Mouse (Mus musculus) stomach, embryonic 15.5 days (tissue): ENCODE data around the gene Scamp2. TPM values are rescaled to one million over a fixed set of nuclear protein-coding genes. Genes with fewer than 3 reads are reported as not detected.

ENCODE experiments used
- ATAC-seq: fragments of 200-750 bp; cut with Nextera tagmentation; 2 replicates; pipeline ENCODE4 v1.8.0; 2017; ENCODE audit warnings: low read depth, moderate number of reproducible peaks, moderate TSS enrichment; ENCODE audit not compliant: insufficient read depth, low FRiP score
- H3K27ac ChIP-seq: fragments of 300-500 bp; sonication (generic); 2 replicates; pipeline ENCODE4 v1.5.1; 2015; ENCODE audit warnings: mild to moderate bottlenecking, inconsistent platforms
- H3K27me3 ChIP-seq: fragments of 300-500 bp; sonication (generic); replicated peaks from 2 replicates; pipeline ENCODE4 v1.6.1; 2015; ENCODE audit warnings: inconsistent platforms
- H3K36me3 ChIP-seq: fragments of 300-500 bp; sonication (generic); 2 replicates; pipeline ENCODE4 v1.6.1; 2015; ENCODE audit warnings: inconsistent platforms
- H3K4me1 ChIP-seq: fragments of 300-500 bp; sonication (generic); 2 replicates; pipeline ENCODE4 v1.6.1; 2015; ENCODE audit warnings: inconsistent platforms
- H3K4me2 ChIP-seq: fragments of 300-500 bp; sonication (generic); 2 replicates; pipeline ENCODE4 v1.6.1; 2015; ENCODE audit warnings: mild to moderate bottlenecking, inconsistent platforms
- H3K4me3 ChIP-seq: fragments of 300-500 bp; sonication (generic); replicated peaks from 2 replicates; pipeline ENCODE4 v1.5.1; 2015; ENCODE audit warnings: inconsistent platforms
- H3K9ac ChIP-seq: fragments of 300-500 bp; sonication (generic); 2 replicates; pipeline ENCODE4 v1.6.1; 2015; ENCODE audit warnings: inconsistent platforms
- H3K9me3 ChIP-seq: fragments of 300-500 bp; sonication (generic); 2 replicates; pipeline ENCODE4 v1.6.1; 2016; ENCODE audit warnings: inconsistent platforms
- WGBS: fragments of 180-500 bp; shearing (Covaris S2); methylation state at CpG from one replicate; pipeline ENCODE4 v1.1.7; 2015; 5-methylcytosine and 5-hydroxymethylcytosine counted together
- polyA plus RNA-seq: library from polyadenylated mRNA; unstranded; fragments of >200 nt; fragmentation: Nextera tagmentation; extraction: Ambion mirVana; gene quantifications from 2 replicates; pipeline ENCODE4 v1.2.1, GENCODE M21; 2015

The Scamp2 gene
- polyA plus RNA-seq, 1 experiment from 2014 or later: 76.6 TPM

GRCm38 (mm10) chr9:57600620-57601352 lies 40.0 kb downstream of the Scamp2 start:
- no peak overlapping the region for H3K4me2 ChIP-seq
- ATAC-seq: peak; percentile 51
- H3K9ac ChIP-seq: no peak overlapping the region
- no peaks in the 10 kb centered on the region for H3K9me3 ChIP-seq
- peaks cover 7% of the 10 kb centered on the region; the same call in 1 of the 2 replicates for H3K4me1 ChIP-seq
- H3K36me3 ChIP-seq: no peaks in the 10 kb centered on the region
- H3K27ac ChIP-seq: no peak overlapping the region
- no peak overlapping the region for H3K4me3 ChIP-seq
- 7% methylated on average over 3 of the region's 3 CpGs for WGBS
- H3K27me3 ChIP-seq: peaks cover 3% of the 10 kb centered on the region; the same call in 1 of the 2 replicates

- H3K4me2 ChIP-seq: no peak overlapping the region
- no peaks in the 10 kb centered on the region for H3K9me3 ChIP-seq
- no peak overlapping the region for H3K9ac ChIP-seq
- H3K4me3 ChIP-seq: no peak overlapping the region
- no peak for ATAC-seq
- H3K4me1 ChIP-seq: peaks cover 10% of the 10 kb centered on the region
- 39% methylated on average over 2 of the region's 2 CpGs for WGBS
- H3K27me3 ChIP-seq: peaks cover 8% of the 10 kb centered on the region
- H3K27ac ChIP-seq: no peak overlapping the region
- no peaks in the 10 kb centered on the region for H3K36me3 ChIP-seq
These were observed 40.6 kb downstream of the Scamp2 start for GRCm38 (mm10) chr9:57601353-57601706.

GRCm38 (mm10) chr9:57602098-57602497 lies 41.4 kb downstream of the Scamp2 start:
- Histone ChIP-seq H3K4me3 (no peak overlapping the region), H3K9me3 (no peaks in the 10 kb centered on the region), H3K27me3 (peaks cover 15% of the 10 kb centered on the region), H3K4me2 (no peak overlapping the region), H3K36me3 (no peaks in the 10 kb centered on the region), H3K4me1 (peaks cover 10% of the 10 kb centered on the region), H3K27ac (no peak overlapping the region), H3K9ac (no peak overlapping the region)
- 44% methylated on average over 8 of the region's 8 CpGs for WGBS
- ATAC-seq: no peak

- Histone ChIP-seq H3K27me3 (peaks cover 15% of the 10 kb centered on the region), H3K36me3 (no peaks in the 10 kb centered on the region), H3K9me3 (no peaks in the 10 kb centered on the region), H3K4me3 (no peak overlapping the region), H3K4me2 (no peak overlapping the region), H3K4me1 (peaks cover 10% of the 10 kb centered on the region), H3K27ac (no peak overlapping the region), H3K9ac (no peak overlapping the region)
- no peak for ATAC-seq
- WGBS: 77% methylated on average over 4 of the region's 4 CpGs
These were observed 44.1 kb downstream of the Scamp2 start for GRCm38 (mm10) chr9:57604875-57605274.

- no peak overlapping the region for H3K9ac ChIP-seq
- WGBS: 21% methylated on average over 9 of the region's 9 CpGs
- ATAC-seq: no peak
These were observed 44.8 kb downstream of the Scamp2 start for GRCm38 (mm10) chr9:57605503-57605902.

GRCm38 (mm10) chr9:57606139-57606851 lies 45.6 kb downstream of the Scamp2 start, which contains the start of gene Cplx3:
Cplx3 (minus strand) TSS chr9:57606281.
- Histone ChIP-seq H3K9me3 (no peaks in the 10 kb centered on the region), H3K4me2 (0 out of 2 replicates have a peak within 1 kb of the TSS, but pooled peaks have one; percentile 10), H3K36me3 (no peaks in the 10 kb centered on the region), H3K9ac (no peak within 1 kb of the TSS), H3K4me3 (no peak within 1 kb of the TSS), H3K4me1 (peaks cover 3% of the 10 kb centered on the region; the same call in 1 of the 2 replicates), H3K27ac (no peak within 1 kb of the TSS), H3K27me3 (peaks cover 15% of the 10 kb centered on the region)
- 6% methylated on average over 24 of the region's 24 CpGs for WGBS
- ATAC-seq: 0 out of 2 replicates have a peak, but pooled peaks have one; percentile 12

More at GRCm38 (mm10) chr9:57605503-57605902, 44.8 kb downstream of the Scamp2 start:
- H3K27me3 ChIP-seq: peaks cover 15% of the 10 kb centered on the region
- H3K4me2 ChIP-seq: no peak overlapping the region
- no peaks in the 10 kb centered on the region for H3K9me3 ChIP-seq
- no peak overlapping the region for H3K27ac ChIP-seq
- H3K4me3 ChIP-seq: no peak overlapping the region
- no peaks in the 10 kb centered on the region for H3K36me3 ChIP-seq
- H3K4me1 ChIP-seq: peaks cover 9% of the 10 kb centered on the region; the same call in 1 of the 2 replicates

- Histone ChIP-seq H3K9me3 (no peaks in the 10 kb centered on the region), H3K27ac (no peak overlapping the region), H3K36me3 (no peaks in the 10 kb centered on the region), H3K4me3 (no peak overlapping the region), H3K4me2 (no peak overlapping the region), H3K27me3 (peaks cover 15% of the 10 kb centered on the region), H3K4me1 (peaks cover 3% of the 10 kb centered on the region; the same call in 1 of the 2 replicates), H3K9ac (no peak overlapping the region)
- ATAC-seq: no peak
- 57% methylated on average over 3 of the region's 3 CpGs for WGBS
These were observed 49.1 kb downstream of the Scamp2 start for GRCm38 (mm10) chr9:57609803-57610202.

- peaks cover 15% of the 10 kb centered on the region for H3K27me3 ChIP-seq
- H3K27ac ChIP-seq: no peak overlapping the region
- H3K9me3 ChIP-seq: no peaks in the 10 kb centered on the region
- H3K9ac ChIP-seq: no peak overlapping the region
- H3K4me3 ChIP-seq: no peak overlapping the region
- peaks cover 3% of the 10 kb centered on the region; the same call in 1 of the 2 replicates for H3K4me1 ChIP-seq
- H3K4me2 ChIP-seq: no peak overlapping the region
- 47% methylated on average over 3 of the region's 3 CpGs for WGBS
- ATAC-seq: no peak
- H3K36me3 ChIP-seq: no peaks in the 10 kb centered on the region
These were observed 49.6 kb downstream of the Scamp2 start for GRCm38 (mm10) chr9:57610359-57610826.

- no peak for ATAC-seq
- Histone ChIP-seq H3K4me1 (no peaks in the 10 kb centered on the region), H3K4me2 (no peak overlapping the region), H3K36me3 (no peaks in the 10 kb centered on the region), H3K9me3 (no peaks in the 10 kb centered on the region), H3K27ac (no peak overlapping the region), H3K27me3 (no peaks in the 10 kb centered on the region), H3K9ac (no peak overlapping the region), H3K4me3 (no peak overlapping the region)
- 72% methylated on average over 7 of the region's 7 CpGs for WGBS
These were observed 51.8 kb downstream of the Scamp2 start for GRCm38 (mm10) chr9:57612587-57612986.

- Histone ChIP-seq H3K4me1 (no peaks in the 10 kb centered on the region), H3K4me3 (no peak overlapping the region), H3K27ac (no peak overlapping the region), H3K27me3 (no peaks in the 10 kb centered on the region), H3K9me3 (no peaks in the 10 kb centered on the region), H3K36me3 (no peaks in the 10 kb centered on the region), H3K4me2 (no peak overlapping the region), H3K9ac (no peak overlapping the region)
- WGBS: 68% methylated on average over 7 of the region's 7 CpGs
- ATAC-seq: no peak
These were observed 53.2 kb downstream of the Scamp2 start for GRCm38 (mm10) chr9:57613975-57614374.

GRCm38 (mm10) chr9:57614786-57615185 lies 54.0 kb downstream of the Scamp2 start:
- Histone ChIP-seq H3K4me2 (no peak overlapping the region), H3K4me3 (no peak overlapping the region), H3K36me3 (no peaks in the 10 kb centered on the region), H3K27me3 (no peaks in the 10 kb centered on the region), H3K9me3 (no peaks in the 10 kb centered on the region), H3K4me1 (no peaks in the 10 kb centered on the region), H3K9ac (no peak overlapping the region), H3K27ac (no peak overlapping the region)
- ATAC-seq: no peak
- WGBS: 68% methylated on average over 4 of the region's 4 CpGs

- WGBS: 67% methylated on average over 8 of the region's 8 CpGs
- Histone ChIP-seq H3K9ac (no peak overlapping the region), H3K4me1 (no peaks in the 10 kb centered on the region), H3K4me3 (no peak overlapping the region), H3K4me2 (no peak overlapping the region), H3K36me3 (no peaks in the 10 kb centered on the region), H3K27ac (no peak overlapping the region), H3K27me3 (no peaks in the 10 kb centered on the region), H3K9me3 (no peaks in the 10 kb centered on the region)
- ATAC-seq: no peak
These were observed 56.9 kb downstream of the Scamp2 start for GRCm38 (mm10) chr9:57617556-57618169.
